ENCODE assay signal across 18 mouse cellular contexts in the genomic region with DNA sequence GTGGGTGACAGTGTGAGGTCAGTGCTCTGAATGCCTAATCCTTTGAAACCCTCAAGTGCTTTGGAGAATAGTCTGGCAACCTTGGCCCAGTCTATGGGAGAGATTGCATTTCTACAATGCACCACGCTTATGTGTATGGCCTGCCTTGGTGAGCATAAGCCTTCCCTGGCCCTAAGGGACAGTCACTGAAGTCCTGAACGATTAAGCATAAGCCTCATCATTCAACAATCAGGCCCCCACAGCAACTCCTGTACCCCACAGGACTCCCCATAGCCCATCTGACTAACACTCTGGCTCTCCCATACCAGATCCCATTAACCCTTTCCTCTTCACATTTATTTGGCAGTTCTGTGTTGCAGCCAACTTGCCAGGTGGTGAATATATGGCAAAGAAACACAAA.
"Had no signal": no experiment of that assay in that cellular context is flagged by ENCODE, and none has a peak within 500 bp of the region (broad histone marks: within the 10 kb centered on the region; RNA-seq: fewer than 3 reads in every experiment).

No protein-coding gene starts in this region.

- ATAC-seq: liver, postnatal 0 days; lung, postnatal 0 days; midbrain, embryonic 13.5 days; midbrain, embryonic 16.5 days had no signal

- H3K27ac ChIP-seq: lung, embryonic 15.5 days; macrophage; midbrain, embryonic 13.5 days; neural tube, embryonic 12.5 days; stomach, embryonic 15.5 days; stomach, postnatal 0 days had no signal

- DNase-seq: liver, postnatal 0 days; lung, adult 2 months; lung, postnatal 14 days; lung, postnatal 36 days; right cerebral cortex, postnatal 14 days; thymus, adult 2 months; thymus, postnatal 25 days; thymus, postnatal 4 days had no signal

- H3K36me3 ChIP-seq: lung, embryonic 15.5 days; midbrain, embryonic 13.5 days; neural tube, embryonic 12.5 days; stomach, embryonic 15.5 days had no signal

- H3K9ac ChIP-seq: liver, postnatal 0 days; lung, embryonic 15.5 days; midbrain, embryonic 13.5 days; neural tube, embryonic 12.5 days; stomach, embryonic 15.5 days had no signal

- H3K27me3 ChIP-seq: lung, embryonic 15.5 days; megakaryocyte, embryonic 14.5 days; midbrain, embryonic 13.5 days; neural tube, embryonic 12.5 days; stomach, embryonic 15.5 days had no signal

- H3K4me3 ChIP-seq: lung, embryonic 15.5 days; megakaryocyte, embryonic 14.5 days; midbrain, embryonic 13.5 days; neural tube, embryonic 12.5 days; stomach, embryonic 15.5 days had no signal

- H3K4me2 ChIP-seq: lung, embryonic 15.5 days; midbrain, embryonic 11.5 days; midbrain, embryonic 13.5 days; neural tube, embryonic 12.5 days; stomach, embryonic 15.5 days had no signal

- H3K4me1 ChIP-seq: lung, embryonic 15.5 days; megakaryocyte, embryonic 14.5 days; midbrain, embryonic 13.5 days; neural tube, embryonic 12.5 days; stomach, embryonic 15.5 days had no signal

- H3K9me3 ChIP-seq: lung, embryonic 15.5 days; midbrain, embryonic 13.5 days; neural tube, embryonic 12.5 days; stomach, embryonic 15.5 days had no signal
